Comparison of ENCODE assay signal across 11 mouse cellular contexts in the genomic region with DNA sequence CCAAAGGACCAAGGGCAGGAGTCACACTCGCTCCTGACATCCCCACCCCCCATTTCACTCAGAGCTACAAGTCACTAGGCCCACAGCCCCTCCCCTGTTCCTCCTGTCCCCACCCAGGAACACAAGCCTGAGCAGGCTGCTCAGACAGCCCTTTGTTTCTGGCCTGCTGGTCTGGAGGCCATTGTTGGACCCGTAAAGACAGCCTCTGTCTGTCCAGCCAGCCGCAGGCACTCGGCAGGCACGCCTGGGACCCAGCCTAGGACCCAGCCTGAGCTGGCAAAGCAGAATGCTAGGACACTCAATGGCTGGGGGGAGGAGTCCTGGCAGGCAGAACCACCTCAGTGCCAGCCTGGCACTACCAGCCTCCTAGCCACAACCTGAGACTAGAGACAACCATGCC. TPM values are rescaled to one million over a fixed set of nuclear protein-coding genes. Genes with fewer than 3 reads are reported as not detected.
A peak's percentile ranks its signal among the peaks of the same experiment; 100 is the strongest.
DNase-seq lines count a peak whose midpoint lies in the region; ATAC-seq lines count a peak whose summit lies in the region.
"Had no signal": no experiment of that assay in that cellular context is flagged by ENCODE, and none has a peak within 500 bp of the region (broad histone marks: within the 10 kb centered on the region; RNA-seq: fewer than 3 reads in every experiment).

No protein-coding gene starts in this region.

- 41% methylated on average over 5 of the region's 5 CpGs for WGBS in forebrain, embryonic 10.5 days
- 58% methylated on average over 5 of the region's 5 CpGs for WGBS in stomach, embryonic 16.5 days

- peak overlapping the region; percentile 80 for H3K27ac ChIP-seq in forebrain, embryonic 10.5 days
- H3K27ac ChIP-seq in stomach, embryonic 16.5 days (ENCODE audit: low read length): no peak overlapping the region

- DNase-seq in retina, postnatal 1 day: peak; percentile 44
- DNase-seq in retina, embryonic 14.5 days (ENCODE audit: low spot score): no peak
- DNase-seq in forebrain, embryonic 10.5 days (ENCODE audit: extremely low spot score, low spot score): no peak
- peak; percentile 93 for DNase-seq in layer of hippocampus, adult 9-11 months
- no peak for DNase-seq in adrenal gland, postnatal 25 days
- DNase-seq: heart, adult 11 months had no signal

- no peaks in the 10 kb centered on the region for H3K27me3 ChIP-seq in forebrain, embryonic 10.5 days (ENCODE audit: poor library complexity, severe bottlenecking)
- H3K27me3 ChIP-seq in stomach, embryonic 16.5 days (ENCODE audit: control insufficient read depth, insufficient read depth, low read length): no peaks in the 10 kb centered on the region
- H3K27me3 ChIP-seq: megakaryocyte, embryonic 14.5 days; Patski had no signal

- peak overlapping the region; percentile 44; the same call in 1 of the 2 replicates for H3K9ac ChIP-seq in stomach, embryonic 16.5 days (ENCODE audit: low read length)

- peak; percentile 51; the same call in 1 of the 2 replicates for ATAC-seq in stomach, embryonic 16.5 days (ENCODE audit: insufficient read depth, low FRiP score)
- ATAC-seq in megakaryocyte, adult 5-6 weeks (ENCODE audit: poor library complexity, severe bottlenecking): no peak
- ATAC-seq: Patski had no signal

- no peaks in the 10 kb centered on the region for H3K9me3 ChIP-seq in forebrain, embryonic 10.5 days
- H3K9me3 ChIP-seq in stomach, embryonic 16.5 days (replicated peaks; ENCODE audit: control insufficient read depth, low read length): no peaks in the 10 kb centered on the region
- H3K9me3 ChIP-seq: megakaryocyte, embryonic 14.5 days had no signal

- H3K4me2 ChIP-seq in stomach, embryonic 16.5 days (ENCODE audit: low read depth, low read length): no peak overlapping the region

- H3K4me3 ChIP-seq in forebrain, embryonic 10.5 days: no peak overlapping the region
- H3K4me3 ChIP-seq in stomach, embryonic 16.5 days (replicated peaks; ENCODE audit: low read length): no peak overlapping the region

- peaks cover 28% of the 10 kb centered on the region for H3K36me3 ChIP-seq in forebrain, embryonic 10.5 days (replicated peaks)
- 0 out of 2 replicates have a peak, but pooled peaks cover 8% of the 10 kb centered on the region for H3K36me3 ChIP-seq in stomach, embryonic 16.5 days (ENCODE audit: control insufficient read depth, insufficient read depth, low read length)

- peaks cover 26% of the 10 kb centered on the region for H3K4me1 ChIP-seq in forebrain, embryonic 10.5 days
- H3K4me1 ChIP-seq in stomach, embryonic 16.5 days (ENCODE audit: control insufficient read depth, insufficient read depth, low read length): peaks cover 12% of the 10 kb centered on the region; the same call in 1 of the 2 replicates

RNA-seq across cellular contexts. Expression of gene Mybbp1a, which starts 14.5 kb away (rescaled TPM):
- 248 and 256 TPM in 2 replicates for polyA plus RNA-seq in forebrain, embryonic 10.5 days (2016; fragmentation: Nextera tagmentation; extraction: Ambion mirVana)
- 117 and 133 TPM in 2 replicates for polyA plus RNA-seq in stomach, embryonic 16.5 days (2015; fragmentation: Nextera tagmentation; extraction: Ambion mirVana)
- 62.4 and 71.7 TPM in 2 replicates for total RNA-seq in megakaryocyte, adult 5-6 weeks (2015)
- total RNA-seq in megakaryocyte, adult 5-6 weeks (2017): 35.4 and 36.0 TPM in 2 replicates
- total RNA-seq in adrenal gland, postnatal 25 days (2021): 83.9 and 101 TPM in 2 replicates

RNA-seq across cellular contexts. Expression of gene Ggt6, which starts 20.4 kb away (rescaled TPM):
- polyA plus RNA-seq in forebrain, embryonic 10.5 days (2016; fragmentation: Nextera tagmentation; extraction: Ambion mirVana): not detected in 2 replicates
- 8.1 and 8.9 TPM in 2 replicates for polyA plus RNA-seq in stomach, embryonic 16.5 days (2015; fragmentation: Nextera tagmentation; extraction: Ambion mirVana)
- not detected in 2 replicates for total RNA-seq in megakaryocyte, adult 5-6 weeks (2015)
- not detected in 2 replicates for total RNA-seq in megakaryocyte, adult 5-6 weeks (2017)
- 3.7 and 4.4 TPM in 2 replicates for total RNA-seq in adrenal gland, postnatal 25 days (2021)
- total RNA-seq: layer of hippocampus, postnatal 14 days had no signal

RNA-seq across cellular contexts. Expression of gene Spns2, which starts 34.0 kb away (rescaled TPM):
- 2.0 and 3.0 TPM in 2 replicates for polyA plus RNA-seq in forebrain, embryonic 10.5 days (2016; fragmentation: Nextera tagmentation; extraction: Ambion mirVana)
- 5.7 and 7.3 TPM in 2 replicates for polyA plus RNA-seq in stomach, embryonic 16.5 days (2015; fragmentation: Nextera tagmentation; extraction: Ambion mirVana)
- 2.8 and 2.9 TPM in 2 replicates for total RNA-seq in megakaryocyte, adult 5-6 weeks (2015)
- total RNA-seq in megakaryocyte, adult 5-6 weeks (2017): 0.15 and 4.8 TPM in 2 replicates
- 2.2 and 3.3 TPM in 2 replicates for total RNA-seq in adrenal gland, postnatal 25 days (2021)

RNA-seq across cellular contexts. Expression of gene Smtnl2, which starts 44.2 kb away (rescaled TPM):
- 10.6 and 12.5 TPM in 2 replicates for polyA plus RNA-seq in forebrain, embryonic 10.5 days (2016; fragmentation: Nextera tagmentation; extraction: Ambion mirVana)
- polyA plus RNA-seq in stomach, embryonic 16.5 days (2015; fragmentation: Nextera tagmentation; extraction: Ambion mirVana): 44.0 and 46.2 TPM in 2 replicates
- total RNA-seq in megakaryocyte, adult 5-6 weeks (2015): not detected in 2 replicates
- total RNA-seq in megakaryocyte, adult 5-6 weeks (2017): not detected in 2 replicates
- 2.6 and 2.7 TPM in 2 replicates for total RNA-seq in adrenal gland, postnatal 25 days (2021)

Comparison
In these comparisons a context has a peak if more than half of its experiments do, and no peak if none do; other contexts are left out.
1. DNase-seq: peak in retina, postnatal 1 day (single experiment) and layer of hippocampus, adult 9-11 months (single experiment); none in retina, embryonic 14.5 days (single experiment), forebrain, embryonic 10.5 days (single experiment) and adrenal gland, postnatal 25 days (single experiment).